Mouse (Mus musculus) urinary bladder, postnatal 25 days (tissue): Measurements from ENCODE around the gene Olfr395.
"Not testable (repeated sequence)": the region's sequence is repeated elsewhere in the genome, so short reads cannot be mapped to it uniquely, and the experiment has no call there.

Experiments
- DNase-seq: peaks from one replicate; pipeline ENCODE4 v3.0.0; 2022; ENCODE audit warnings: low spot score

The Olfr395 gene

GRCm38 (mm10) chr11:73909199-73909598, at the start of gene Olfr395:
TSS of gene Olfr395 (minus strand) at chr11:73909299.
- DNase-seq = not testable (repeated sequence)

GRCm38 (mm10) chr11:73936377-73936776, 27.3 kb upstream of the Olfr395 start, which contains the start of gene Olfr23:
TSS of gene Olfr23 (plus strand) at chr11:73936677.
- DNase-seq = no peak

GRCm38 (mm10) chr11:73890671-73891070, 18.4 kb downstream of the Olfr395 start, which contains the start of gene Olfr394:
TSS of gene Olfr394 (minus strand) at chr11:73890771.
- DNase-seq = no peak
